Mouse (Mus musculus) ovary, postnatal 14 days (tissue): ENCODE data around the gene Gm14434.
"Not testable (repeated sequence)": the region's sequence is repeated elsewhere in the genome, so short reads cannot be mapped to it uniquely, and the experiment has no call there.

ENCODE experiments used
- DNase-seq: peaks from one replicate; pipeline ENCODE4 v3.0.0; 2022; ENCODE audit warnings: low spot score

The Gm14434 gene

GRCm38 (mm10) chr2:176486683-176487082 is at the start of gene Gm14434:
Gene Gm14434, minus strand, starts transcription at chr2:176486783.
- DNase-seq, result not testable (repeated sequence)

DNA sequence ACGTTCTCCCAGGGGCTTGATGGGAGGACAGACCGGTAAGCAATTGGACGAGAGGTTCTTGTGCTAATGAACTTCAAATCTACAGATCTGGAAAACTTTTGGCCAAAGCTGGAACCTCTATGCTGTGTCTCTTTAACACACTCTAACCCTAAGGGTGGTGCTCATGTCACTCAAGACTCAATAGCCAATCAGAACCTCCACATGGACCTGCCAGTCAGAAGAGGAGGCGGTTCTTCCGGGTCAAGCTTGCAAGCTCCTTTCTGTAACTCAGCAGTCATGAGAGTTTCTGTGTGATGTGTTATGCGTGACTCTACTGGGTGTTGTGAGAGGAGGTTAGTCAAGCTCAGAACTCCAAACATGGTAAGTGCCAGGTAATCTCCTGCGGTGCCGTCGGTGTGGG is 34.2 kb upstream of the Gm14434 start, which contains the start of gene Zfp967:
Gene Zfp967 (plus strand): TSS at position 301 of the 400 bp plus-strand sequence.
- DNase-seq, result not testable (repeated sequence)

GRCm38 (mm10) chr2:176423294-176423693 is 63.3 kb downstream of the Gm14434 start, which contains the start of gene Gm14435:
Gene Gm14435, plus strand, starts transcription at chr2:176423594.
- DNase-seq, result not testable (repeated sequence)
